Mouse (Mus musculus): Measurements from ENCODE around the gene Hsf2bp.
"Not testable (repeated sequence)": the region's sequence is repeated elsewhere in the genome, so short reads cannot be mapped to it uniquely, and the experiment has no call there.

Hsf2bp gene

GRCm38 (mm10) chr17:32035609-32036508 is at the start of gene Hsf2bp, which contains the start of gene Rrp1b:
Gene Hsf2bp, minus strand, starts transcription at chr17:32036349.
Gene Rrp1b, plus strand, starts transcription at chr17:32036100.
- peak; percentile 43 to 58 for DNase-seq (ENCODE audit: low spot score in 2 of 2)

GRCm38 (mm10) chr17:32083351-32083750 is 47.2 kb upstream of the Hsf2bp start:
- no peak for DNase-seq (ENCODE audit: low spot score in 2 of 2)

GRCm38 (mm10) chr17:32075164-32075563 is 39.0 kb upstream of the Hsf2bp start:
- peak in 1 of 2 experiments; percentile 35 for DNase-seq (ENCODE audit: low spot score in 2 of 2)

GRCm38 (mm10) chr17:32074658-32075057 is 38.5 kb upstream of the Hsf2bp start:
- DNase-seq (ENCODE audit: low spot score in 2 of 2), result no peak

- peak; percentile 75 to 88 for DNase-seq (ENCODE audit: low spot score in 2 of 2)
These were observed 37.2 kb upstream of the Hsf2bp start for GRCm38 (mm10) chr17:32073359-32073758.

- no peak for DNase-seq (ENCODE audit: low spot score in 2 of 2)
These were observed 32.7 kb upstream of the Hsf2bp start for GRCm38 (mm10) chr17:32068810-32069209.

GRCm38 (mm10) chr17:32068381-32068780 is 32.2 kb upstream of the Hsf2bp start:
- DNase-seq (ENCODE audit: low spot score in 2 of 2), result no peak

- no peak for DNase-seq (ENCODE audit: low spot score in 2 of 2)
These were observed 31.4 kb upstream of the Hsf2bp start for GRCm38 (mm10) chr17:32067541-32067940.

GRCm38 (mm10) chr17:32064762-32065161 is 28.6 kb upstream of the Hsf2bp start:
- not testable (repeated sequence) for DNase-seq (ENCODE audit: low spot score in 2 of 2)

GRCm38 (mm10) chr17:32063654-32064053 is 27.5 kb upstream of the Hsf2bp start:
- no peak for DNase-seq (ENCODE audit: low spot score in 2 of 2)

GRCm38 (mm10) chr17:32061219-32061618 is 25.1 kb upstream of the Hsf2bp start:
- no peak for DNase-seq (ENCODE audit: low spot score in 2 of 2)

GRCm38 (mm10) chr17:32059084-32059483 is 22.9 kb upstream of the Hsf2bp start:
- DNase-seq (ENCODE audit: low spot score in 2 of 2), result no peak

- no peak for DNase-seq (ENCODE audit: low spot score in 2 of 2)
These were observed 21.7 kb upstream of the Hsf2bp start for GRCm38 (mm10) chr17:32057843-32058242.

GRCm38 (mm10) chr17:32053677-32054076 is 17.5 kb upstream of the Hsf2bp start:
- DNase-seq (ENCODE audit: low spot score in 2 of 2), result no peak

GRCm38 (mm10) chr17:32052237-32053080 is 16.3 kb upstream of the Hsf2bp start:
- no peak for DNase-seq (ENCODE audit: low spot score in 2 of 2)

- DNase-seq (ENCODE audit: low spot score in 2 of 2), result no peak
These were observed 14.5 kb upstream of the Hsf2bp start for GRCm38 (mm10) chr17:32050609-32051008.

GRCm38 (mm10) chr17:32049914-32050313 is 13.8 kb upstream of the Hsf2bp start:
- no peak for DNase-seq (ENCODE audit: low spot score in 2 of 2)

- DNase-seq (ENCODE audit: low spot score in 2 of 2), result no peak
These were observed 12.2 kb upstream of the Hsf2bp start for GRCm38 (mm10) chr17:32048351-32048750.

GRCm38 (mm10) chr17:32046541-32046940 is 10.4 kb upstream of the Hsf2bp start:
- DNase-seq (ENCODE audit: low spot score in 2 of 2), result no peak

- no peak for DNase-seq (ENCODE audit: low spot score in 2 of 2)
These were observed 4.1 kb upstream of the Hsf2bp start for GRCm38 (mm10) chr17:32040263-32040662.

GRCm38 (mm10) chr17:32036509-32037438 is 625 bp upstream of the Hsf2bp start:
- DNase-seq (ENCODE audit: low spot score in 2 of 2), result no peak

All from spleen, postnatal 14 days (tissue).